Mouse (Mus musculus) 416B (cell line): Measurements from ENCODE around the gene Cdk6.
"Not testable (repeated sequence)": the region's sequence is repeated elsewhere in the genome, so short reads cannot be mapped to it uniquely, and the experiment has no call there.

Experiments used
- DNase-seq: peaks from one replicate; pipeline ENCODE4 v3.0.0; 2011; ENCODE audit warnings: low read depth

Gene Cdk6

GRCm38 (mm10) chr5:3345540-3345939, 4.3 kb downstream of the Cdk6 start:
- DNase-seq = not testable (repeated sequence)

GRCm38 (mm10) chr5:3349393-3349792, 8.1 kb downstream of the Cdk6 start:
- peak; percentile 65 for DNase-seq

- not testable (repeated sequence) for DNase-seq
These were observed 10.6 kb downstream of the Cdk6 start for GRCm38 (mm10) chr5:3351836-3352235.

GRCm38 (mm10) chr5:3352314-3352713, 11.0 kb downstream of the Cdk6 start:
- peak; percentile 62 for DNase-seq

GRCm38 (mm10) chr5:3352827-3353226, 11.5 kb downstream of the Cdk6 start:
- no peak for DNase-seq

GRCm38 (mm10) chr5:3354307-3354706, 13.0 kb downstream of the Cdk6 start:
- peak; percentile 47 for DNase-seq

- DNase-seq = no peak
These were observed 13.8 kb downstream of the Cdk6 start for GRCm38 (mm10) chr5:3355032-3355536.

- no peak for DNase-seq
These were observed 14.4 kb downstream of the Cdk6 start for GRCm38 (mm10) chr5:3355560-3356260.

GRCm38 (mm10) chr5:3356261-3356778, 15.0 kb downstream of the Cdk6 start:
- DNase-seq = no peak

- DNase-seq = no peak
These were observed 16.2 kb downstream of the Cdk6 start for GRCm38 (mm10) chr5:3357496-3357895.

GRCm38 (mm10) chr5:3358687-3359520, 17.6 kb downstream of the Cdk6 start:
- peak; percentile 76 for DNase-seq

- DNase-seq = no peak
These were observed 18.6 kb downstream of the Cdk6 start for GRCm38 (mm10) chr5:3359914-3360313.

- no peak for DNase-seq
These were observed 20.0 kb downstream of the Cdk6 start for GRCm38 (mm10) chr5:3361252-3361651.

GRCm38 (mm10) chr5:3362111-3362510, 20.8 kb downstream of the Cdk6 start:
- no peak for DNase-seq

GRCm38 (mm10) chr5:3363036-3363983, 22.0 kb downstream of the Cdk6 start:
- no peak for DNase-seq

- peak; percentile 67 for DNase-seq
These were observed 25.8 kb downstream of the Cdk6 start for GRCm38 (mm10) chr5:3367045-3367444.

- DNase-seq = no peak
These were observed 28.0 kb downstream of the Cdk6 start for GRCm38 (mm10) chr5:3369317-3369716.

- peak; percentile 60 for DNase-seq
These were observed 29.9 kb downstream of the Cdk6 start for GRCm38 (mm10) chr5:3371212-3371611.

GRCm38 (mm10) chr5:3373170-3373569, 31.9 kb downstream of the Cdk6 start:
- no peak for DNase-seq

GRCm38 (mm10) chr5:3374763-3375162, 33.5 kb downstream of the Cdk6 start:
- DNase-seq = no peak

GRCm38 (mm10) chr5:3376167-3376566, 34.9 kb downstream of the Cdk6 start:
- no peak for DNase-seq

- no peak for DNase-seq
These were observed 38.0 kb downstream of the Cdk6 start for GRCm38 (mm10) chr5:3379252-3379651.
